Mouse (Mus musculus) testis, adult 2 months (tissue): ENCODE measurements at regions not wholly inside any gene's neighbourhood (a gene's known extent, or its start where the extent isn't known, plus 50 kb on each side); places are given as distances from the start of the nearest gene placed in this dataset.
A peak's percentile ranks its signal among the peaks of the same experiment; 100 is the strongest.

ENCODE experiments used
- H3K27ac ChIP-seq: fragments of 200-500 bp; 2 replicates; pipeline ENCODE4 v1.5.1; 2012; ENCODE audit warnings: low read depth, low read length; ENCODE audit not compliant: control insufficient read depth, insufficient read depth
- H3K27me3 ChIP-seq: fragments of 200-500 bp; 2 replicates; pipeline ENCODE4 v1.6.1; 2012; ENCODE audit warnings: mild to moderate bottlenecking, low read length, moderate library complexity; ENCODE audit not compliant: control insufficient read depth, insufficient read depth
- H3K36me3 ChIP-seq: fragments of 200-500 bp; 2 replicates; pipeline ENCODE4 v1.6.1; 2012; ENCODE audit warnings: mild to moderate bottlenecking, low read length; ENCODE audit not compliant: control insufficient read depth, insufficient read depth
- H3K4me1 ChIP-seq: fragments of 200-500 bp; 2 replicates; pipeline ENCODE4 v1.6.1; 2012; ENCODE audit warnings: low read length; ENCODE audit not compliant: control insufficient read depth, insufficient read depth
- H3K4me3 ChIP-seq: fragments of 200-500 bp; 2 replicates; pipeline ENCODE4 v1.5.1; 2012; ENCODE audit warnings: low read depth, mild to moderate bottlenecking, low read length, moderate library complexity, mixed read lengths; ENCODE audit not compliant: control insufficient read depth
- CTCF ChIP-seq: fragments of 200-500 bp; IDR thresholded peaks from 2 replicates; pipeline ENCODE4 v1.5.1; 2012; ENCODE audit warnings: low read depth, mild to moderate bottlenecking, inconsistent platforms, low read length, moderate library complexity; ENCODE audit not compliant: control insufficient read depth, insufficient read depth, insufficient replicate concordance
- POLR2A ChIP-seq: fragments of 200-500 bp; IDR thresholded peaks from 2 replicates; pipeline ENCODE4 v1.6.1; 2012; ENCODE audit warnings: low read depth, mild to moderate bottlenecking, inconsistent platforms, low read length, moderate library complexity; ENCODE audit not compliant: control insufficient read depth

GRCm38 (mm10) chr10:124945257-124945656 lies 444.0 kb downstream of the Slc16a7 start:
- H3K4me1 ChIP-seq: no peaks in the 10 kb centered on the region
- TF ChIP-seq POLR2A (no peak), CTCF (no peak)

DNA sequence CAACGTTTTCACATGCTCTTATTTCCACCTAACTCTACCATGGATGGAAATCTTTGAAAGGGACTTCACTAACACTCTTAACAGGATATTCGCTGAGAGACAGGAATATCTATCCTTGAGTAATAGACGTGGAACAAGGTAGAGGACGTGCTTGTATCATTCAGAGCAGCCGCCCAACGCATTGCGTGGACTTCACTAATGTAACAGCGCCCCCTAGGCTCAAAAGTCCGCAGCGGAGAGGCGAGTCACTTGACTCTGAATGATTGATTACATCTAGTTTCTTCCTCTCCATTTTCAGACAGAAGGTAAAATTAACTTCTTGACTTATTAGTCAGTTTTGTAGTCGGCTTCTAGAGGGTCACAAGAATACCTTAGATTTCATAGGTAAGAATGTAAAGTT lies 447.1 kb downstream of the Slc16a7 start:
- Histone ChIP-seq H3K27ac (no peak overlapping the region), H3K4me1 (no peaks in the 10 kb centered on the region), H3K4me3 (no peak overlapping the region), H3K27me3 (no peaks in the 10 kb centered on the region), H3K36me3 (no peaks in the 10 kb centered on the region)
- TF ChIP-seq POLR2A (no peak), CTCF (peak; percentile 65; the same call in 1 of the 2 replicates)

More at GRCm38 (mm10) chr10:124945257-124945656, 444.0 kb downstream of the Slc16a7 start:
- Histone ChIP-seq H3K4me3 (no peak overlapping the region), H3K27me3 (no peaks in the 10 kb centered on the region), H3K27ac (no peak overlapping the region), H3K36me3 (no peaks in the 10 kb centered on the region)

DNA sequence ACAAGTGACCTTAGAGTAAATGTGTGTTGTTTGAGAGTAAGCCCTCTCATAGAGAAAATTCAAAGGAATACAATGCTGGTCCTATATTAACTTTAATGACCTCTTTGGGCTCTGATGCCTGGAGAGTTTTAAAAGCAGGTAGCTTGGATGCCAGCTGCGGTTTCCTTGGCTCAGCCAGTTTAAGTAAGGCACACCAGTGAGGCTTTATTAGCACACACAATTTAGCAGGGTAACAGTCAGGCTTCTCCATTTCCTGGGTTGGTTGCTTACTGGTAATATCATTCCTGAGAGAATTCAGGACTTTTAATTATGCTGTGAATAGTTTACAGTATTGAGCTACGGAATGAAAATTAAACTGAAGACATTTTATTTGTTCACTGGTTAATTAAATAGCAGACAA lies 462.0 kb downstream of the Slc16a7 start:
- Histone ChIP-seq H3K27me3 (no peaks in the 10 kb centered on the region), H3K27ac (no peak overlapping the region), H3K36me3 (no peaks in the 10 kb centered on the region), H3K4me3 (no peak overlapping the region), H3K4me1 (no peaks in the 10 kb centered on the region)
- TF ChIP-seq CTCF: no peak
- TF ChIP-seq POLR2A: no peak

- Histone ChIP-seq H3K27me3 (no peaks in the 10 kb centered on the region), H3K36me3 (no peaks in the 10 kb centered on the region), H3K4me1 (no peaks in the 10 kb centered on the region), H3K27ac (no peak overlapping the region), H3K4me3 (no peak overlapping the region)
- TF ChIP-seq CTCF: no peak
- TF ChIP-seq POLR2A: no peak
Measured at GRCm38 (mm10) chr10:124900044-124900443, 489.2 kb downstream of the Slc16a7 start.

- Histone ChIP-seq H3K27me3 (no peaks in the 10 kb centered on the region), H3K4me3 (no peak overlapping the region), H3K27ac (no peak overlapping the region), H3K4me1 (no peaks in the 10 kb centered on the region), H3K36me3 (no peaks in the 10 kb centered on the region)
- no peak for TF ChIP-seq CTCF
- no peak for TF ChIP-seq POLR2A
Measured at GRCm38 (mm10) chr10:124878525-124878924, 510.7 kb downstream of the Slc16a7 start.

- H3K4me3 ChIP-seq: no peak overlapping the region
- no peaks in the 10 kb centered on the region for H3K27me3 ChIP-seq
- TF ChIP-seq CTCF: no peak
- no peak for TF ChIP-seq POLR2A
- no peaks in the 10 kb centered on the region for H3K4me1 ChIP-seq
- no peaks in the 10 kb centered on the region for H3K36me3 ChIP-seq
- H3K27ac ChIP-seq: no peak overlapping the region
Measured at GRCm38 (mm10) chr10:124877706-124878105, 511.6 kb downstream of the Slc16a7 start.

DNA sequence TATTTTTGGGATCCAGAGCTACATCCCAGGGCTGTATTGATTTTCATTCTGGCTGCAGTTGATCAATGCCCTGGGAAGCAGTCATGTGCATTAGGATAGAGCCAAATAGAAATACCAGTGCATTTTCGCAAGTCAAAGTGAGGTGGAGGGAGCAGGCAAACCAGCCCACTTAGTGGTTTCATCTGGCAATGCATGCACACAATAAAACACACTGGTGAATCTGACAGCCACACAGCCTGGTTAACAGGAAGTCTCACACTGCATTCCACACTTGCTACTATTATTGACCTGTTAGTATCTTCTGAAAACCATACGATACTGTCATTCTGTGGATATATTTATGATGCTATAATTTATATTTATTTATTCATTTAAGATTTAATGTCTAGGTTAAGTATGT lies 517.1 kb downstream of the Slc16a7 start:
- no peaks in the 10 kb centered on the region for H3K27me3 ChIP-seq
- no peak overlapping the region for H3K4me3 ChIP-seq
- no peak overlapping the region for H3K27ac ChIP-seq
- no peak for TF ChIP-seq CTCF
- TF ChIP-seq POLR2A: no peak
- no peaks in the 10 kb centered on the region for H3K36me3 ChIP-seq
- no peaks in the 10 kb centered on the region for H3K4me1 ChIP-seq
